Mouse (Mus musculus): ENCODE data around the gene Slc8b1. TPM values are rescaled to one million over a fixed set of nuclear protein-coding genes. Genes with fewer than 3 reads are reported as not detected.

The Slc8b1 gene
- polyA plus RNA-seq, 1 experiment from 2014 or later = 2.8 TPM

DNA sequence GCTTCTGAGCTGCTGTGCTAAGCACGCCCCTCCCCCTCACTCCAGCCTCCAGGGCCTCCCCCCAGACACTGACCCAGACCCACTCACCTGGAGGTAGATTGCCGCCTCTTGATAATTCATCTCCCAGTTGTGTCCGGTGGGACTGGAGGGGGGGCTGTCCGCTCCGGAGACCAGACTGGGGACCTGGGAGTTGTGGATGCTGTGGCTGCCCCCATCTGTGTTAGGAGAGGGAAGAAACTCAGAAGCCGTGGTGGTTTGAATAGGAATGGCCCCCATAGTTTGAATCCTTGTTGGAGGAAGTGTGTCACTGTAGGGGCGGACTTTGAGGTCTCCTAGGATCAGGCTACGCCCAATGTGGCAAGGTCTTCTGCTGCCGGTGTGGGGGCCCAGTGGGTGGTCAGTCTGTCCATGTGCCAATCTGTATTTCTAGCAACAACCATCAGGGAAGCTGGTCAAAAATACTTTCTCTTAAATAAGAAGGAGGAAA is 49.2 kb downstream of the Slc8b1 start:
- H3K27me3 ChIP-seq (replicated peaks) = no peaks in the 10 kb centered on the region
- H3K9ac ChIP-seq (replicated peaks) = no peak overlapping the region
- peaks cover 10% of the 10 kb centered on the region for H3K36me3 ChIP-seq
- H3K4me2 ChIP-seq = 0 out of 2 replicates have a peak overlapping the region, but pooled peaks have one; percentile 17
- no peaks in the 10 kb centered on the region for H3K9me3 ChIP-seq (replicated peaks)
- H3K4me3 ChIP-seq (replicated peaks) = no peak overlapping the region
- ATAC-seq (ENCODE audit: low FRiP score) = no peak
- H3K4me1 ChIP-seq = peaks cover 51% of the 10 kb centered on the region
- H3K27ac ChIP-seq (replicated peaks) = peak overlapping the region; percentile 70
- 60% methylated on average over 9 of the region's 9 CpGs for WGBS

DNA sequence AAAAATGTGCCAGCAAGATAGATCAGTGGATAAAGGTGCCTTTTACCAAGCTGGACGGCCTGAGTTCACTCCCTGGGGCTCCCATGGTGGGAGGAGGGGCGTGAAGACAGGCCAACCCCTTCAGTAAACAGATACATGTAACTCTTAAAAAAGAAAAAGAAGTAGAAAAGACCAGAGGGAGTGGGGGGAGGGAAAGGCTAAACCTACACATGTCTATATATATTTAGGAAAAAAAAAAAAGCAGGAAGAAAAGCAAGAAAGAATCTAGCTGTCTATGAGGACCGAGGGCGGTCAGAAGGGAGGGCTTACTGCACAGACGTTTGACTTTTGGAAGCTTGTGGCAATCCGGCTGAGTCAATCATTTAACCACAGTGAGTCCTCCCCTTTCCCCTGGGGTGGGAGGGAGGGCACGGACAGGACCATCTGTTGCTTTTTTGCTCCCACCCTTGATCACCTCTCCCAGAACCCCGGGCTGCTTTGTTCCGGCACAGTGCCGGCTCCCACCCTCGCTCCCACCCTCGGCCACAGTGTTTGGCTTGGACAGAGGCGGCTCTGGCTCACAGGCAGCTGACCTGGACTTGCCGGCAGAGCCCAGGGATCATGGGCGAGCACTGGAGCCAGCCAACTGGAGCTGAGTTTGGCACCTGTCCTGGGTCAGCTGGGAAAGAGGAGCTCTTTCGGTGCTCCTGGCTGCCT is 49.8 kb downstream of the Slc8b1 start:
- Histone ChIP-seq H3K4me1 (peaks cover 57% of the 10 kb centered on the region), H3K4me2 (peak overlapping the region; percentile 23), H3K27me3 (replicated peaks) (no peaks in the 10 kb centered on the region), H3K36me3 (peaks cover 7% of the 10 kb centered on the region), H3K9me3 (replicated peaks) (no peaks in the 10 kb centered on the region), H3K9ac (replicated peaks) (no peak overlapping the region), H3K4me3 (replicated peaks) (no peak overlapping the region), H3K27ac (replicated peaks) (peak overlapping the region; percentile 70)
- no peak for ATAC-seq (ENCODE audit: low FRiP score)
- WGBS = 10% methylated on average over 16 of the region's 16 CpGs

DNA sequence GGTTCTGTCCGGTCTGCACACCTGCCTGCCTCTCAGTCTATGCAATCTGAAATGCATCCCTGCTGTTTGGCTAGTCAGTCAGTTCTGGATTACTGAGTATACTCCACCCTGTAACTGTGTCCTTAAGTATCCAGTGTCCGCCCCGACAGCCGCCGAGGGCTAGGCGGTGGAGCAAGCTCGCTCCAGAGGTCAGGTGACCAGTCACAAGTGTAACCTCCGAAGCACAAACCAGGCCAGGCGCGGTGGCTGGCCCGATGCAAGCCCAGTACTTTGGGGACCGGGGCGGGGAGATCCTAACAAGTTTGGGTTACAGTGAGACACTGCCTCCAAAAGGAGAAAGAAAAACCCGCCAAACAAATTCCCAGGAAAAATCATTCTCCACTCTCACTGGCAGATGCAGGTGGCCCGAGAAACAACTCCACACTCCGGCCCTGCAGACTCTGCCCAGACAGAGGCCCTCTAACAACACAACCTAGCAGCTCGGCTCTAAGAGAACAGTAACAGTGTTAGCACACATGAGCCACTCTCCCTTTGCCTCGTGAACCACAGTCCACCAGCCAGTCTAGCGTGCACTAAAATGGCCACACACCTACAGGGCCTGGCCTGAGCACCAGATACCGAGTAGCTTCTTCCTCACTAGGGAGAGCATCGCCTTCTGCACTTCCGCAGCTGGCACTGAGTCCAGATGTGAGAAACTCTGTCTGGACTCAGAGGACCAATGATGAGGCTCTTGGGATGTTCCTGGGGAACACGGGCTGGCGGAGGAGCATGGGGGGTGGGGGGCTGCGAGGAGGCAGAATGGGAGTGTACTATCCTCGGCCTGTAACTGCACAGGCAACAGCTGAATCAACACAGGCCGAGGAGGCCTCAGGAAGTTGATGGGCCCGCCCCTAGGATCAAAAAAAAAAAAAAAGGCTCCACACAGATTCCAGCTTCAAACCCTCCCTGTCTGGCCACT is 52.3 kb downstream of the Slc8b1 start:
- no peaks in the 10 kb centered on the region for H3K36me3 ChIP-seq
- H3K4me1 ChIP-seq = peaks cover 80% of the 10 kb centered on the region
- peak overlapping the region; percentile 92 for H3K27ac ChIP-seq (replicated peaks)
- WGBS = 52% methylated on average over 28 of the region's 28 CpGs
- no peaks in the 10 kb centered on the region for H3K9me3 ChIP-seq (replicated peaks)
- no peak overlapping the region for H3K4me2 ChIP-seq
- H3K27me3 ChIP-seq (replicated peaks) = no peaks in the 10 kb centered on the region
- no peak for ATAC-seq (ENCODE audit: low FRiP score)
- H3K4me3 ChIP-seq (replicated peaks) = no peak overlapping the region
- no peak overlapping the region for H3K9ac ChIP-seq (replicated peaks)

DNA sequence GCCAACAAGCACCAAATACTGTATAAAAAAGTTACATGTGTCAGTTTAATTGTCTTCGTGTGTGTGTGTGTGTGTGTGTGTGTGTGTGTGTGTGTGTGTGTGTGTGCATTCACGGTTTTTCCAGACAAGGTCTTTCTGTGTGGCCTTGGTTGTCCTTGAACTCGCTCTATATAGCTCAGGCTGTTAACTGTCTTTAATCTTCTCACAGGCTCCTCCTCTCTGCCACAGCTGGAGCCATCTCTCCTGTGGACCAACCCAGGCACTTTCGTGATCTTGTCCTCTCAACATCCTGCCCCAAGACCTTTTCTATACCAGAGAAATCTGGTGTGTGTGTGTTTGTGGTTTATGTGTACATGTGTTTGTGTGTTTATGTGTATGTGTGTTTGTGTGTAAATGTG is 52.9 kb downstream of the Slc8b1 start:
- peaks cover 80% of the 10 kb centered on the region for H3K4me1 ChIP-seq
- peak overlapping the region; percentile 92 for H3K27ac ChIP-seq (replicated peaks)
- no peak for ATAC-seq (ENCODE audit: low FRiP score)
- H3K36me3 ChIP-seq = no peaks in the 10 kb centered on the region
- no peaks in the 10 kb centered on the region for H3K27me3 ChIP-seq (replicated peaks)
- H3K9me3 ChIP-seq (replicated peaks) = no peaks in the 10 kb centered on the region
- WGBS = 38% methylated on average over 4 of the region's 4 CpGs
- H3K9ac ChIP-seq (replicated peaks) = no peak overlapping the region
- H3K4me3 ChIP-seq (replicated peaks) = no peak overlapping the region
- no peak overlapping the region for H3K4me2 ChIP-seq

DNA sequence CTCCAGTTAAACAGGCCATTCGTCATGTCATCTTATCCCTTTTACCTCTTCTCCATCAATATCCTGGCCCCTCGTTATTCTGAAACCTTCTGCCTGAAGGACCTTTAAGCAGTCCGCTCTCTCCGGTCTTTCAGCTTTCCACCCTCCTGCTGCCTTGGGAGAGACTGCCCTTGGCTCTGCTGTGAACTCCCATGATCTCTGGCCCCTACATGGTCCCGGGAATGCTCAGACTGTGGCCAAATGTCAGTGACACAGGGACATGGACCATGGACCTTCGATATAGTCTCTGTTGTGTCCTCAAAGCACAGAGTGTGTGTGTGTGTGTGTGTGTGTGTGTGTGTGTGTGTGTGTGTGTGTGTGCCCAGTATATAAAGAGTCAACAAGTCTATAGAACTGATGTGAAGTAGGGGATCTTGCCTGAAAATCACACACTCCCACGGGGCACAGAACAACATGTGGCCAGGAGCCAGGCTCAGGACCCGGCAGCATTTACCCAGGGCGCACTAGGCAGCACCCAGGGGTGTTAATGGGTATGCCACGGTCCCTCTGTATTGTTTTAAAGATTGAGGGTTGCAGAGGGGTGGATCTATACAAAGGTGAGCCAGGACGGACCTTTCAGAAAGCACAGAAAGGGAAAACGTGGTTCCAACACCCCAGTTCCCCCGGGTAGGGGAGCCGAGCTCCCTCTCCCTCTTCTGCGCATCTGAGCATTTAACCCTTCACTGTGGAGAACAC is 54.4 kb downstream of the Slc8b1 start:
- no peaks in the 10 kb centered on the region for H3K36me3 ChIP-seq
- 0 out of 2 replicates have a peak overlapping the region, but pooled peaks have one; percentile 23 for H3K9ac ChIP-seq (replicated peaks)
- no peak overlapping the region for H3K4me3 ChIP-seq (replicated peaks)
- ATAC-seq (ENCODE audit: low FRiP score) = no peak
- WGBS = 25% methylated on average over 15 of the region's 15 CpGs
- peak overlapping the region; percentile 5; the same call in 1 of the 2 replicates for H3K4me2 ChIP-seq
- no peaks in the 10 kb centered on the region for H3K9me3 ChIP-seq (replicated peaks)
- H3K4me1 ChIP-seq = peaks cover 84% of the 10 kb centered on the region
- no peaks in the 10 kb centered on the region for H3K27me3 ChIP-seq (replicated peaks)
- H3K27ac ChIP-seq (replicated peaks) = peak overlapping the region; percentile 92

DNA sequence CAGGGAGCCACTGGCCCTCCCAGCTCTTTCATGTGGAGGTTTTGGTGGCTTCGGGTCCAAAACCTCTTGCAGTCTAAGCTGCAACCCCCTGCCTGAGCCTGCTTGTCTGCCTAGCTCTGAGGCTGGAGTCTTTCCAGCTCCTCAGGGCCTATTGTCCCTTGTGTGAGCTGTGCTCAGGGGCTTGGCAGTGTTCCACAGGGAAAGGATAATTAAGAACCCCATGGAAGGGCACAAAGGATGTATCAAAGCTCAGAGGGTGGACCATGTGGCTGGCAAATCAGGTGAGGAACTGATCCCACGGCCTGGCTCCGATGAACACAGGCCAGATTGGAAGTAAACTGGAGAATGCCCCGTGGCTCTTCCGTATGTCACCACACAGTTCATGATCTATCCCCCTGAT is 55.1 kb downstream of the Slc8b1 start:
- peak overlapping the region; percentile 92 for H3K27ac ChIP-seq (replicated peaks)
- ATAC-seq (ENCODE audit: low FRiP score) = no peak
- H3K9ac ChIP-seq (replicated peaks) = 0 out of 2 replicates have a peak overlapping the region, but pooled peaks have one; percentile 8
- peaks cover 85% of the 10 kb centered on the region for H3K4me1 ChIP-seq
- H3K4me2 ChIP-seq = 0 out of 2 replicates have a peak overlapping the region, but pooled peaks have one; percentile 5
- H3K36me3 ChIP-seq = no peaks in the 10 kb centered on the region
- no peaks in the 10 kb centered on the region for H3K27me3 ChIP-seq (replicated peaks)
- no peaks in the 10 kb centered on the region for H3K9me3 ChIP-seq (replicated peaks)
- H3K4me3 ChIP-seq (replicated peaks) = no peak overlapping the region
- 15% methylated on average over 5 of the region's 5 CpGs for whole genome bisulfite sequencing

DNA sequence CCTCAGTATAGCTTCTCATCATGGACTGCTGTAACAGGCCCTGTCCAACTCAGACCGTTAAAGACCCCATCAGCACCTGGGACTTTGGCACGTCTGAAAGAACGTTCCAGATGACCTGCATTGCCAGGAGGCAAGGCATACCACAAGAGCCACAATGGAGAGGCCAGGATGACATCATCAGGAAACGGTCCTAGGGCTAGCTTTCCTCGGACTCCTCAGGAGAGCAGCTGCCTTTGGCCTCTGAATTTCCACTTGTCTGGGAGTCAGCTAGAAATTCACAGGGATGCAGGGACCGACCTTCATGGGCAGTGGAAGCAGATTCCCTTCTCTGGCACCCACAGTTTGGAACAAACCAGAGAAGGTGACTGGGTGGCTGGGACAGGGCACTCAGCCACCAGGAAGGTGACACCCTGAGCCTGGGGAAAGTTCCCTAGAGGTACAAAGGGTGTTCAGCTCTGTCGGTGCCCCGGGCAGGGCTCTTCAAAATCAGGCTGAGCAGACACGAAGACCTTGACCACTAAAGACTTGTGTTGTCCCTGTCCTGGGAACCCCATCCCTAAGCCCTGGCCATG is 55.8 kb downstream of the Slc8b1 start:
- Histone ChIP-seq H3K36me3 (no peaks in the 10 kb centered on the region), H3K4me1 (peaks cover 89% of the 10 kb centered on the region), H3K27ac (replicated peaks) (peak overlapping the region; percentile 92), H3K27me3 (replicated peaks) (no peaks in the 10 kb centered on the region), H3K9me3 (replicated peaks) (no peaks in the 10 kb centered on the region), H3K4me3 (replicated peaks) (no peak overlapping the region), H3K9ac (replicated peaks) (0 out of 2 replicates have a peak overlapping the region, but pooled peaks have one; percentile 37), H3K4me2 (peak overlapping the region; percentile 37)
- ATAC-seq (ENCODE audit: low FRiP score) = peak; percentile 9; the same call in 1 of the 2 replicates
- WGBS = 38% methylated on average over 9 of the region's 9 CpGs

DNA sequence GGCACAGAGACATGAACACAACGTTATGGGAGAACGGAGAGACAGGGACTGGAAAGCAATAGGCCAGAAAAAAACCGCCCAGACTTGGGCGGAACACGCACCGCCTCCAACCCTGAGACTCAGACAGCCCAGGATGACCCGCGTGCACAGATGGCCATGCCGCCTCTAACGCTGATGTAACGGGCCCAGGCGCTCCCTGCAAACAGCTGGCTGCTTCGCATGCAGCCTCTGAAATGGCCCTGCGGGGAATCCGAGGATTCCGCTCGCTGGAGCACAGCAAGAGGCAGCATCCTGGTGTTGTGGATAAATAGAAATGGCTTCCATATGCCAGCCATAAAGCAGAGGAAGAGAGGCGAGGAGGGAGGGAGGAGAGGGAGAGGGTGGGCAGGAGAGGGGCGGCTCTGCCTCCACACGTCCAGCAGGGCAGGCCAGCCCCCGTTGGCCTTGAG is 56.3 kb downstream of the Slc8b1 start:
- 4% methylated on average over 21 of the region's 21 CpGs for WGBS
- Histone ChIP-seq H3K4me2 (peak overlapping the region; percentile 37), H3K9ac (replicated peaks) (0 out of 2 replicates have a peak overlapping the region, but pooled peaks have one; percentile 37), H3K27ac (replicated peaks) (peak overlapping the region; percentile 92), H3K4me1 (peaks cover 91% of the 10 kb centered on the region), H3K4me3 (replicated peaks) (no peak overlapping the region), H3K27me3 (replicated peaks) (no peaks in the 10 kb centered on the region), H3K9me3 (replicated peaks) (no peaks in the 10 kb centered on the region), H3K36me3 (no peaks in the 10 kb centered on the region)
- ATAC-seq (ENCODE audit: low FRiP score) = peak; percentile 46

DNA sequence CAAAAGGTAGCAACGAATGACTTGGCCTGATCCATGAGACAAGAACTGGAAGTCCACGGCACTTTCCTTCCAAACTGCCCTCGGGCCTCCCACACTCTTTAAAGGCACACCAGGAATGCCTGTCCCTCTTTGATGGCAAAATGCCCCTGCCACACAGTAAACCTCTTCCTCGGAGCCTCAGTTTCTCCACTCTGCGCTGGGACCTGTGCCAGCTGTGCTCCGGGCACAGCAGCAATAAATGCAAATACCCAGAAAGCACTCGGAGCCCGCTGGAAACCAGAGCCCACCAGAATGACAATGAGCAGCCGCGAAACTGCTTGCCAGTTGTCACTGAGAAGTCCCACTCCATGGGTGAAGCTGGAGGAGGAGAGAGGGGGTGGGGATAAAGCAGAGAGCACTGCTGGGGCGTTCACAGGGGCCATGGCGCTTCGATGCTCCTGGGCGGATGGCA is 56.8 kb downstream of the Slc8b1 start:
- H3K9me3 ChIP-seq (replicated peaks) = no peaks in the 10 kb centered on the region
- peaks cover 90% of the 10 kb centered on the region for H3K4me1 ChIP-seq
- ATAC-seq (ENCODE audit: low FRiP score) = peak; percentile 57; the same call in 1 of the 2 replicates
- H3K9ac ChIP-seq (replicated peaks) = 0 out of 2 replicates have a peak overlapping the region, but pooled peaks have one; percentile 37
- H3K4me2 ChIP-seq = peak overlapping the region; percentile 37
- no peak overlapping the region for H3K4me3 ChIP-seq (replicated peaks)
- peak overlapping the region; percentile 92 for H3K27ac ChIP-seq (replicated peaks)
- H3K36me3 ChIP-seq = no peaks in the 10 kb centered on the region
- no peaks in the 10 kb centered on the region for H3K27me3 ChIP-seq (replicated peaks)
- 14% methylated on average over 14 of the region's 14 CpGs for WGBS

DNA sequence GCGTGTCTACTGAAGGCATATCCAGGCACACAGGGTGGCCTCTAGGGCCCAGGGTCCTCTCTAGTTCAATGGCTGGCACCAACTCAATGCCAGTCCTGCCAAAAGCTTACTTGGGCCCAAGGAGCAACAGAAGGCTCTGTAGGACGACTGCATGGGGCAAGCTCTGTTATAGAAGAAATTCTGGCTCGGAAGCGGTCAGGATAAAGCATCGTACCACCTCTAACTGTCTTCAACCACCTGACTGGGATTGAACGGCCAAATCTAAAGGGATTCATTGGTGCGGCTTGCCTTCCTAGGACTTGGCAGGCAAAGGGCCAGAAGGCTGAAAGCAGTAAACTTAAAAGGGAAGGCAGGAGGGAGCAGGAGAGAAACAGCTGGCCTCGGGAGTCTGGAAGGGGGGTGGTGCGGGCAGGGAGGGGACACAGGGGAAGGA is 57.4 kb downstream of the Slc8b1 start:
- H3K4me3 ChIP-seq (replicated peaks) = no peak overlapping the region
- H3K4me2 ChIP-seq = peak overlapping the region; percentile 37
- 0 out of 2 replicates have a peak, but pooled peaks have one; percentile 14 for ATAC-seq (ENCODE audit: low FRiP score)
- peak overlapping the region; percentile 92 for H3K27ac ChIP-seq (replicated peaks)
- H3K9ac ChIP-seq (replicated peaks) = 0 out of 2 replicates have a peak overlapping the region, but pooled peaks have one; percentile 37
- H3K27me3 ChIP-seq (replicated peaks) = no peaks in the 10 kb centered on the region
- no peaks in the 10 kb centered on the region for H3K36me3 ChIP-seq
- peaks cover 84% of the 10 kb centered on the region for H3K4me1 ChIP-seq
- 25% methylated on average over 9 of the region's 9 CpGs for WGBS
- no peaks in the 10 kb centered on the region for H3K9me3 ChIP-seq (replicated peaks)

All from neural tube, embryonic 15.5 days (tissue).